Mouse (Mus musculus) kidney, adult 2 months (tissue): Measurements from ENCODE around the gene Serpinb1c.

Experiments
- CTCF ChIP-seq: fragments of 200-500 bp; conservative IDR thresholded peaks from 2 replicates; pipeline ENCODE4 v1.5.1; 2011; ENCODE audit warnings: low read depth, mild to moderate bottlenecking, control low read depth, low read length, moderate library complexity, mixed read lengths; ENCODE audit not compliant: insufficient read depth, insufficient read length
- POLR2A ChIP-seq: fragments of 200-500 bp; IDR thresholded peaks from one replicate; pipeline ENCODE4 v1.6.1; 2011; ENCODE audit warnings: low read depth, low read length, control low read depth

GRCm38 (mm10) chr13:32832776-32833175, 65.2 kb downstream of the Serpinb1c start:
- TF ChIP-seq CTCF, result no peak
- no peak for TF ChIP-seq POLR2A
